Mouse (Mus musculus) brain, embryonic 14.5 days (tissue): Measurements from ENCODE around the gene Lrrk1.

Experiments used
- CTCF ChIP-seq: fragments of 200-500 bp; IDR thresholded peaks from 2 replicates; pipeline ENCODE4 v1.5.1; 2012; ENCODE audit warnings: inconsistent platforms, mild to moderate bottlenecking, moderate library complexity, borderline replicate concordance; ENCODE audit not compliant: insufficient read depth, insufficient read length; ENCODE audit errors: extremely low read depth
- POLR2A ChIP-seq: fragments of 200-500 bp; IDR thresholded peaks from 2 replicates; pipeline ENCODE4 v1.6.1; 2012; ENCODE audit warnings: mild to moderate bottlenecking, inconsistent platforms, borderline replicate concordance; ENCODE audit not compliant: poor library complexity, insufficient read depth, insufficient read length, severe bottlenecking; ENCODE audit errors: extremely low read depth

- TF ChIP-seq CTCF (no peak), POLR2A (no peak)
Observed at GRCm38 (mm10) chr7:66187581-66188231, 200.4 kb downstream of the Lrrk1 start.
